Mouse (Mus musculus) monocyte, adult 2 months (primary cell): ENCODE data around the gene Noct.
"Not testable (repeated sequence)": the region's sequence is repeated elsewhere in the genome, so short reads cannot be mapped to it uniquely, and the experiment has no call there.

Experiments used
- DNase-seq, 2 experiments: peaks; one replicate each; pipeline ENCODE4 v3.0.0; 2022; ENCODE audit warnings: low spot score in 2 of 2, low read depth in 1 of 2

Gene Noct

DNA sequence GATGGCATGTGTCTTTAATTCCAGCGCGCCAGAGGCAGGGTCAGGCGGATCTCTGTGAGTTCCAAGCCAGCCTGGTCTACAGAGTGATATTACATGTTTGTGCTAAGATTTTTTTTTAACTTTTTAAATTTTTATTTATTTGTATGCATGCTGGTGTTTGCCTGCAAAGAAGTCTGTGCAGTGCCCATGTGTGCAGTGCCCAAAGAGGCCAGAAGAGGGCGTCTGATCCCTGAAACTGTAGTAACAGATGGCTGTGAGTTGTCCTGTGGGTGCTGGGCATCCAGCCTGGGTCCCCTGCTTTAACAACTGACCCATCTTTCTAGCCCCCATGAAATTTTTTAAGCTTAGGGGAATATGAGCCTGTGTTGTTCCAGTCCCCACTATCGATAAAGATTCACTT, 19.8 kb upstream of the Noct start:
- no peak for DNase-seq

GRCm38 (mm10) chr3:51204897-51205296, 19.4 kb upstream of the Noct start:
- no peak for DNase-seq

DNA sequence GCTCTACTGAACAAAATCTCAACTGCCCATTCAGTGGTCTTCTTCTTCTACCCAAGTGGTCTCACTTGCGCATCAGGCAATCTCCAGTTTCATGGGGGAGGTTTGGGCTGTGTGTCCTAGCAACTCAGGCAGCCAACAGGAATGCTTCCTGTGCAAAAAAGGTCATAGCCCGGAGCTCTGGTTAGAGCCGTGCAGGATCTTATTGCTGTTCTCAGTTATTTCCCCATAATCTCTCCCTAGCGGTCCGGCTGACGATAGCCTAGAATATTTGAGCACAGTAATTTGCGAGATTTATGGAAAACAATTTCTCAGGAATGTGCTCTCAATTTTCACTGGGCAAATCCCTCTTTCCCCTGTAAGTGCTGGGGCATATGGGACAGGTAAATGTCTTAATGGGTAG, 17.7 kb upstream of the Noct start:
- no peak for DNase-seq

DNA sequence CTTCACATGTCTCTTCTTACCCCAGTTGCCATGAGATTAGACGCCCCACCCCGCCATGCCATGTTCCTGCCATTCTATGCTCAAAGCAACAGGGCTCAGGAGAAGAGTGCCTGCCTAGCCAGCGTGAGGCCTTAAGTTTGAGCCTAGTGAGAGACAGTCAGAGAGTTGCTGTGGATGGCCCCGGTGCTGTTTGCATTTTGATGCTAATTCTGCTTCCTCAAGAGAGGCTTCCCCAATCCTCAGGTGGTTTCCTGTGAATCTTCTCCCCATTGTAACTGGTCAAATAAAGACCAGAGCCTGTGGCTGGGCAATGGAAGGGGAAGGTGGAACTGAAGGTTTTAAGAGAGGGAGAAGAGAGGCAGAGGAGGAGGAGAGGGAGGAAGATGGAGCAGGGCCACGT, 15.6 kb upstream of the Noct start:
- no peak for DNase-seq

GRCm38 (mm10) chr3:51209503-51210314, 14.5 kb upstream of the Noct start:
- DNase-seq: peak; percentile 62 to 67

GRCm38 (mm10) chr3:51210485-51210884, 13.8 kb upstream of the Noct start:
- no peak for DNase-seq

DNA sequence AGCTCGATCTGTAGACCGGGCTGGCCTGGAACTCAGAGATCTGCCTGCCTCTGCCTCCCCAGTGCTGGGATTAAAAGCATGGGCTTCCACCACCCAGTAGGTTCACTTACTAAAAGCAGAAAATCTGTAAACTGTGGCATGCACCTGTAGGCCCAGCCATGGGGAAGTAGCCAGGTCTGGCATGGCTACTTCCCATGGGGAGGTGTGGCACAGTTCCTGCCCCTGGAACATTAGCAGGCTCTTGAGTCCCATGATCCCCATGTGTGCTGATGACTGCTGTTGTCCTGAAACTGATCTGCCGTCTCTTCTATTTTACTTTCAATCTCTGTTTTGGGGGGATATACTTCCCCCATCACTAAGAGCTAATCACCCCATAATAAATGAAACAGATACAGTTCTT, 11.1 kb upstream of the Noct start:
- DNase-seq: no peak

DNA sequence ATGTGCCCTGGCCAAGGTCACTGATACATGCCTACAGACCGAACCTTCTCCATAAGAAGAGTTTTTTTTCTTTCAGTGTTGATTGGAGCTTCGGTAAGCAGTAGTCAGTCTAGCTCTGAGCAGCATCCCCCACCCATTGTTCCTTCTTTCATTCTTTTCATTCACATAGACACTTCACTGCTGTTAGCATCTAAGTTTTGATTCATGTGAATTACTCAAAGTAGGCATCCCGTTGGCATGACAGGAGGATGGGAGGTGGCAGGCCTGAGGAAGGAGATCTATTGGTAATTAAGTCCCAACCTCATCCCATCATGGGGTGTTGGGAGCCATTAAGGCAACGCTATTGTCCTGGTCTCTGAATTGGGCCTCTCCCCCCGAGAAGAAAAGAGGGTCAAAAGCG, 8.6 kb upstream of the Noct start:
- no peak for DNase-seq

DNA sequence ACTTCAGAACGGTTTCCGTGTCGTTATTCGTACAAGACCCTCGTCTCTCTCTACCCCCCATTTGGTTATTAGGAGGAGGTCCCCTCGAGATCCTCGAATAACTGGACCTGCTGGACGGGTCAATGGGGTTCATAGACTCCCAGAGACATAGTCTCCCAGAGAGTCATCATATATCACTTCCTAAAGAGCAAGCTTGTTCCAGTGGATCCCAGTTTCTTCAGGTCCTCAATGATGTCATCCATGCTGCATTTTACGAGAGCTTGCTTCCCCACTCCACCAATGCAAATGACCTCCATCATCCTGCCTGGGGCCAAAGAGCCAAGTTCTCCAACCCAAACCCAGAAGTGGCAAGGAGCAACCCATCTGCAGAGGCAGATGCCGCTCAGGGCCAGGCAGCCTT, 7.9 kb upstream of the Noct start:
- DNase-seq: not testable (repeated sequence)

- DNase-seq: not testable (repeated sequence)
These were observed 5.9 kb upstream of the Noct start for GRCm38 (mm10) chr3:51218385-51218784.

GRCm38 (mm10) chr3:51219213-51219612, 5.0 kb upstream of the Noct start:
- DNase-seq: no peak

GRCm38 (mm10) chr3:51220846-51221245, 3.4 kb upstream of the Noct start:
- DNase-seq: no peak

GRCm38 (mm10) chr3:51221847-51222246, 2.4 kb upstream of the Noct start:
- DNase-seq: no peak

DNA sequence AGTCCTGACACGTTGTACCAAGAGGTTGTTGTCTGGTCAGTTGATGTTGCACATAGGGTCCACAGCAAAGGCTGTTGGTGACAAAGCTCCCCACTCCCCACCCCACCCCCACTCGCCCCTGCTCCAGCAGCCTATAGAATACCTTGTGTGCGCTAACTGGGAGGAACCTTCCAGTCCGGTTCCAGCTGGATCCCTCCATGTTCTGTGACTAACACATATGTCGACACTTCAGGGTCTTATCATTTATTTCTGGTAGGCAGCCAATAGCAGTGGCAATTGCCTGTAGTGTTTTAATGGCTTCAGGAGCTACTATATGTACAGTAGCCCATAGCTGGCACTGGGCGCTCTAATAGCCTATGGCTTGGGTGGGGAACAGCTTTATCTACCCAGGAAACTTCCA, 1.9 kb upstream of the Noct start:
- no peak for DNase-seq

DNA sequence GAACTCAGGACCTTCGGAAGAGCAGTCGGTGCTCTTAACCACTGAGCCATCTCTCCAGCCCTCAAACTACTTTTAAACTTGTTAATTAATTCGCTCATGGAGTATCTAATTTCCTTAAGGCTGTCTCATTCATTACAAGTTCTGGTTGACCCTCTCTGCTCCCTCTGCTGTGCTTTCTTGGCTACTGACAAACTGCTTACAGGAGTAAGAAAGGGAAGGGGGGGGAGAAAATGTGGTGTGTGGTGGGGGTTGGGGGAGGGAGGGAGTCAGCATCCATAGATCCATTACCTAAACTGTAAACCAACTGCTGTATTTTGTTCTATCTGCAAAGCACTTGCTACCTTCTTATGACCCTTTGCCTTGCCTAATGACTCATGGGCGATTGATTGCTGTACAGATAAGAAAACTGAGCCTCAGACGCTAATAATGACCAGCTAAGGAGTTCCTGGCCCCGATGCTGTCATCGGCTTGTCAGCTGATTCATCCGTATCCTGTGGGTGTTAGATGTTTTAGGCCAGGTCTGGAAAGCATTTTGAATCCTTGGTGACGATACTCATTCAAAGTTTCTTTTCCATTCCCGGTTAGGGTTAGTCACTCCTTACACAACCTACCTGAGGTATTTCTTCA, 1.3 kb upstream of the Noct start:
- DNase-seq: no peak

- DNase-seq: no peak
These were observed 691 bp upstream of the Noct start for GRCm38 (mm10) chr3:51223556-51223955.

GRCm38 (mm10) chr3:51225226-51225750, 1.0 kb downstream of the Noct start:
- DNase-seq: no peak

- DNase-seq: no peak
These were observed 1.7 kb downstream of the Noct start for GRCm38 (mm10) chr3:51225979-51226378.

DNA sequence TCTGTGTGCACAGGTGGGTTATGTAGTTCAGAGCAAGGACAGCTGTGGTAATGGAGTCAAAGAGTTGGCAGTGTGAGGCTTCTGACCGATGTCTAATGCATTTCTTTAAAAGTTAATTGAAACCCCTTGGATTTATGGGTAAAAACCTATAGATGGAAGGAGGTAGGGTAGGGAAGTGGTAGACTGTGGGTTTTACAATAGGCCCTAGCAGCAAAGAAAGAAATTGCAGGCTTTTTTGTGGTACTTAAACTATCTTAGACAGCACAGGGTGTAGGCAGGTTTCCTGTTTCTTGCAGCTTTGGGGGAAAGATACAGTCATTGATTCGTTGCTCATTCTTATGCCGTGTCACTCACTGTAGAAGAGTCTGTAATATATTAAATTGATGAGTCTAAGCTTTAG, 2.4 kb downstream of the Noct start:
- DNase-seq: no peak

DNA sequence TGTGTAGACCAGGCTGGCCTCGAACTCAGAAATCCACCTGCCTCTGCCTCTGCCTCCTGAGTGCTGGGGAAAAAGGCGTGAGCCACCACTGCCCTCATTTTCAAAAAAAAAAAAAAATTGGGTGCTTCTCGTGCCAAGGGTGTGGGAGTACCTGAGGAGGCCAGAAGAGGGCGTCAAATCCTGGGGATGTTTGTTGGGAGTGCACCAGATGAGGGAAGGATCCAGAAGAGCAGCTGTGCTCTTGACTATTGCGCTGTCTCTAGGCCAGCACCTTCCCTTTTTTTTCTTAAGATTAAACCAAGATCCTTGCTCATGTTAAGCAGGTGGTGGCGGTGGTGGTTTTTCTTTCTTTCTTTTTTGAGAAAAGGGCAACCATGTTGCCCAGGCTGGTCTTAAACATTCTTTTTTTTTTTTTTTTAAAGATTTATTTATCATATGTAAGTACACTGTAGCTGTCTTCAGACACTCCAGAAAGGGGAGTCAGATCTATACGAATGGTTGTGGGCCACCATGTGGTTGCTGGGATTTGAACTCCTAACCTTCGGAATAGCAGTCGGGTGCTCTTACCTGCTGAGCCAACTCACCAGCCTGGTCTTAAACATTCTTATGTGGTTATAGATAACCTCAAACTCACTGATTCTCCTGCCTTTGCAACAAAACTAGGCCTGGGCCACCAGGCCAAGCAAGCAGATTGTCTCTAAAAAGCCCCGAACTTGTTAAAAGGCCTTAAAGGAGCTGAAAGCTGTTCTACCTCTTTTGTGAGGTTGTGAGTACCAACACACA, 4.0 kb downstream of the Noct start:
- peak; percentile 64 to 65 for DNase-seq

DNA sequence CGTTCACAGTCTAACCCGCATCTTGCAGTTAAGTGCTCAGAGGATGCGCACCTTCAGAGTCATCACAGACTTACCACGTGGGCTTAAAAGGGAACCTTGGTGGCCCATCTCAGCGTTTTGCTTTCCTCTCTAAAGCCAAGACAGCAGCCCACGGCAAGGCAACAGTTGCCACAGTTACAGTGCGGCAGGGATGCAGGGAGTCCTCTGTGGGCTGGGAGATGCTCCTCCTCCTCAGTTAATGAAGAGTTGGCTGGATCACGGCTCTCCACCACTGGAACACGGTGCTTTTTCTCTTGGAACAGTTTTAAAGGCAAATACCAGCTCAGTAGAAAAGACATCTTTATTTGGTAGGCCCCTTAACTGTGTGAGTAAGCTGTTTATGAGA, 4.6 kb downstream of the Noct start:
- no peak for DNase-seq

GRCm38 (mm10) chr3:51229226-51229625, 5.0 kb downstream of the Noct start:
- no peak for DNase-seq
